Mouse (Mus musculus) kidney, postnatal 14 days (tissue): Measurements from ENCODE around the gene Tnfsf14.
A peak's percentile ranks its signal among the peaks of the same experiment; 100 is the strongest.

Experiments used
- DNase-seq: peaks from one replicate; pipeline ENCODE4 v3.0.0; 2022; ENCODE audit warnings: mixed read lengths

The Tnfsf14 gene

GRCm38 (mm10) chr17:57201841-57202724 is 8.1 kb upstream of the Tnfsf14 start:
- no peak for DNase-seq

- no peak for DNase-seq
These were observed 4.3 kb upstream of the Tnfsf14 start for GRCm38 (mm10) chr17:57198252-57198651.

- DNase-seq, result no peak
These were observed 1.5 kb upstream of the Tnfsf14 start for GRCm38 (mm10) chr17:57195326-57196010.

DNA sequence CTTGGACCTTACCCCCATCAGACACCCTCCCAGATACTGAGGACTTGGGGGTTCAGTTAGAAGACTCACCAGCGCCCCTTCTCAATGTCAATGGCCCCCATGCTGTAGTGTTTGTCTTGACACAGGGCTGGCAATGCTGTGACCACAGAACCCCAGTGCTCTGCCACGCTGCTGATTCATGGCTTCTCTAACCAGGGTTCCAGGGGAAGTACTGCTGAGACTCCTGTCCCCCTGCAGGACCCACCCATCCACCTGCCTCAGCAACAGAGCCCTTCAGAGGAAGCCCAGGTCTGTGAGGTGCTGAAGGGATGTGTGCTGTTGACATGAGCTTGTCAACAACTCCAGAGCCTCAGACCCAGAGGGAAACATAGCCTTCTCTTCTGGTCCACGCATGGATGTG is 794 bp upstream of the Tnfsf14 start:
- DNase-seq, result no peak

GRCm38 (mm10) chr17:57188510-57189192 is 5.3 kb downstream of the Tnfsf14 start:
- no peak for DNase-seq

DNA sequence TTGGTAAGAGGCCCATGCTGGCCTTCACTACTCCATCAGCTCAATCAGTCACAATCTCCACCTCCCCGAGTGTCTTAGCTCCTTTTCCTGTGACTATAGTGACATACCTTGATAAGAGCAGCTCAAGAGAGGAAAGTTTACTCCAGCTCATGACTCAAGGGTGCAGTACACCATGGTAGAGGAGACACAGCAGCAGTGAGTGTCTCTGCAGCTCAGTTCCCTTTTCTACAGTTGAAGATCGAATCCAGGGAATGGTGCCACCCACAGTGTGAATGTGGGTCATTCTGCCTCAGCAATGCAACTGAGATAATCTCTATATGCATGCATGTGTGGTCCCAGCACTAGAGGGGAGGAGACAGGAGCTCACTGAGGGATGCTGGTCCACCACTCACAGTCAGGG is 8.3 kb downstream of the Tnfsf14 start:
- DNase-seq, result no peak

DNA sequence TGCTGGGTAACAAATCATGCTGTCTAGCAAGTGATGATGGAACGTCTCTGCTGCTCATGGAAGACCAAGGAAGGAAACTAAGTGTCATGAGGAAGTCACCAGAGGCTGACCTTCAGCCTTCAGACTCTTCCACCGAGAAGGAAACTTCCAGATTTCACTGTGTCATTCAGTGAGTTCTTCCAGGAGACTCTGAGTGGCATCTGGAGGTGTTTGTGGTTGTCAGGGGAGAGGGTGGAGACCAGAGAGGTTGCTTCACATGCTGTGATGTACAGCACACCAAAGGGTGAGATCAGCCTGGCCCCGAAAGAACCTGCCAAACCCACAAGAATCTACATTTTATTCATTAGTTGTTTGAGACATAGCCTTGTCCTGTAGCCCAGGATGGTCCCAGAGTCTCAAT is 11.1 kb downstream of the Tnfsf14 start:
- no peak for DNase-seq

- DNase-seq, result no peak
These were observed 13.6 kb downstream of the Tnfsf14 start for GRCm38 (mm10) chr17:57180363-57180762.

- DNase-seq, result no peak
These were observed 20.6 kb downstream of the Tnfsf14 start for GRCm38 (mm10) chr17:57173351-57173750.

GRCm38 (mm10) chr17:57172378-57172777 is 21.6 kb downstream of the Tnfsf14 start:
- DNase-seq, result no peak

GRCm38 (mm10) chr17:57170616-57171260 is 23.2 kb downstream of the Tnfsf14 start:
- DNase-seq, result no peak

GRCm38 (mm10) chr17:57166800-57167791 is 26.9 kb downstream of the Tnfsf14 start:
- peak; percentile 87 for DNase-seq

DNA sequence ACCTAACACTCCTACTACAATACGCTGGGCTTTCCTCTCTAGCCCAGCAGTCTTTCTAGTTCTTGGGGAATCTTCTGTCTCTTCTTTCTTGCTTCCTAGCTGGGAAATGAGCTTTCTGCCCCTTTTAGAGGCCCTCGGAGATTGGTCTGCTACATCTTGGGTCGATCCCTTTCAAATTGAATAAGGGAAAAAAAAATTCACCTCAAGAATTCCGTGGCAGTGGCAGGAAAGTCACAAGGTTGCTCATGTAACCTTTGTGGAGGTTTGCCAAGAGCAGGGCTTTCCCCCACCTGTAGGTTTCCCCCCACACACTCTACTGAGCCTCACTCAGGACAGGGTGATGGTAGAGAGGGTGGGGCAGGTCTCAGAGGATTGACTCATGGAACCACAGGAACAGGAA is 40.2 kb downstream of the Tnfsf14 start:
- no peak for DNase-seq

DNA sequence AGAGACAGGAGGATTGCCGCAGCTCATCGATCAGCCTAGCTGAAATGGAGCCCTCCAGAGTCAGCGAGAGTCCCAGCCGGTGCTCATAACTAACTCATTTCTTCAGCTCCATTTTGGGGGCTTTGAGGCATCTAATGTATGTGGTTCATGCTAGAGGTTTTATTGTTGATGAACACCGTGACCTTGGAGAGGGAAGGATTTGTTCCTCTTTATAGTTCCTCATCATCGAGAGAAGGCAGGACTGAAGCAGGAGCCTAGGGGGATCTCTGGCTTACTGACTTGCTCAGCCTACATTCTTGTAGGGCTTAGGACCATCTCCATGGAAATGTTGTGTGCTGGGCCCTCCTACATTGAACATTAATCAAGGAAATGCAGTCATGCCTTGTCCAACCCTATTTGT is 41.0 kb downstream of the Tnfsf14 start:
- DNase-seq, result no peak

- no peak for DNase-seq
These were observed 44.8 kb downstream of the Tnfsf14 start, which contains the start of gene Cd70 for GRCm38 (mm10) chr17:57148994-57149803. Gene Cd70, minus strand, starts transcription at chr17:57149777.

DNA sequence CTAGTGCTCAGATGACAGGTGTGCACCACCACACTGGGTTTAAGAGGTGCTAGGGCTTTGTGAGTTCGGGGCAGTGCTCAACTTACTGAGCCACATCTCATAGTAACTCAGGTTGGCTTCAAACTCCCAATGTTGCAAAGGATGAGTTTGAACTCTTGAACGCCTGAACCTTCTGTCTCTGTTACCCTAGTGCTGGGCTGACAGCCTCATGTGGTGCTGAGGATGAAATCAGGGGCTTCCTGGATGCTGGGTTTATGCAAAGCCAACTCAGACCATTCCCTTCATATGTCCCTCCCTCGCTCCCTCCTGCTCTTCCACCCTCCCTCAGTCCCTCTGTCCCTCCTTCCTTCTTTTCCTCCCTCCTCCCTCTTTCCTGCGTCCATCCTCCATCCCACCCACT is 45.6 kb downstream of the Tnfsf14 start:
- no peak for DNase-seq

- DNase-seq, result no peak
These were observed 48.9 kb downstream of the Tnfsf14 start for GRCm38 (mm10) chr17:57145115-57145514.

- no peak for DNase-seq
These were observed 50.3 kb downstream of the Tnfsf14 start for GRCm38 (mm10) chr17:57143704-57144103.

- DNase-seq, result no peak
These were observed 54.3 kb downstream of the Tnfsf14 start for GRCm38 (mm10) chr17:57139708-57140107.
